In genomic region chr11:88008641-88009040, GRCm38 (mm10) we compare ENCODE assay signal across 26 mouse cellular contexts.
"Had no signal": no experiment of that assay in that cellular context is flagged by ENCODE, and none has a peak within 500 bp of the region (broad histone marks: within the 10 kb centered on the region; RNA-seq: fewer than 3 reads in every experiment).

No protein-coding gene starts in this region.

- H3K9ac ChIP-seq: heart, embryonic 13.5 days; heart, embryonic 15.5 days; hindbrain, embryonic 15.5 days; kidney, embryonic 15.5 days; limb, embryonic 12.5 days; liver, embryonic 13.5 days; liver, embryonic 15.5 days had no signal

- DNase-seq: gastrocnemius, postnatal 14 days; gastrocnemius, postnatal 36 days; heart, adult 11 months; heart, adult 2 months; heart, postnatal 14 days; heart, postnatal 36 days; kidney, adult 11 months; kidney, adult 2 months; kidney, adult 9 months; kidney, postnatal 14 days; kidney, postnatal 36 days; liver; liver, embryonic 13.5 days had no signal

- H3K27me3 ChIP-seq: heart, embryonic 15.5 days; hindbrain, embryonic 13.5 days; hindbrain, embryonic 15.5 days had no signal

- H3K9me3 ChIP-seq: heart, embryonic 13.5 days; heart, embryonic 15.5 days; hindbrain, embryonic 13.5 days; hindbrain, embryonic 15.5 days; kidney, embryonic 15.5 days; limb, embryonic 10.5 days; limb, embryonic 12.5 days; liver, embryonic 13.5 days; liver, embryonic 15.5 days had no signal

- H3K27ac ChIP-seq: heart, adult 2 months; heart, embryonic 13.5 days; heart, embryonic 15.5 days; kidney, embryonic 15.5 days; kidney, postnatal 0 days; left cerebral cortex, adult 2 months; limb, embryonic 10.5 days; limb, embryonic 12.5 days; liver, embryonic 13.5 days; liver, embryonic 15.5 days had no signal

- H3K36me3 ChIP-seq: heart, embryonic 13.5 days; heart, embryonic 15.5 days; hindbrain, embryonic 13.5 days; hindbrain, embryonic 15.5 days; kidney, embryonic 15.5 days; limb, embryonic 10.5 days; limb, embryonic 12.5 days; liver, embryonic 13.5 days; liver, embryonic 15.5 days had no signal

- H3K4me1 ChIP-seq: liver, embryonic 13.5 days; liver, embryonic 15.5 days had no signal

- H3K4me2 ChIP-seq: heart, embryonic 11.5 days; heart, embryonic 13.5 days; heart, embryonic 15.5 days; hindbrain, embryonic 13.5 days; hindbrain, embryonic 15.5 days; kidney, embryonic 15.5 days; limb, embryonic 12.5 days; liver, embryonic 11.5 days; liver, embryonic 13.5 days; liver, embryonic 15.5 days had no signal

- ATAC-seq: intestine, embryonic 16.5 days had no signal

- H3K4me3 ChIP-seq: heart, adult 2 months; heart, embryonic 13.5 days; heart, embryonic 15.5 days; hindbrain, embryonic 13.5 days; hindbrain, embryonic 15.5 days; kidney, embryonic 15.5 days; left cerebral cortex, adult 2 months; limb, embryonic 10.5 days; limb, embryonic 12.5 days; liver, embryonic 13.5 days; liver, embryonic 15.5 days had no signal
